Mouse (Mus musculus) midbrain, embryonic 11.5 days (tissue): ENCODE measurements around the gene Spp1. TPM values are rescaled to one million over a fixed set of nuclear protein-coding genes. Genes with fewer than 3 reads are reported as not detected.

ENCODE experiments used
- ATAC-seq: fragments of 200-750 bp; cut with Nextera tagmentation; 2 replicates; pipeline ENCODE4 v1.8.0; 2017; ENCODE audit warnings: moderate TSS enrichment, moderate library complexity; ENCODE audit not compliant: low FRiP score
- DNase-seq: peaks from one replicate; pipeline ENCODE4 v3.0.0; 2015; ENCODE audit warnings: low spot score; ENCODE audit errors: missing footprints
- H3K27ac ChIP-seq: fragments of 300-500 bp; sonication (generic); 2 replicates; pipeline ENCODE4 v1.5.1; 2014; ENCODE audit warnings: low read depth, low read length
- H3K27me3 ChIP-seq: fragments of 300-500 bp; sonication (generic); 2 replicates; pipeline ENCODE4 v1.6.1; 2014; ENCODE audit warnings: mild to moderate bottlenecking, low read length, moderate library complexity, mixed read lengths; ENCODE audit not compliant: control insufficient read depth, insufficient read depth
- H3K36me3 ChIP-seq: fragments of 300-500 bp; sonication (generic); 2 replicates; pipeline ENCODE4 v1.6.1; 2014; ENCODE audit warnings: mild to moderate bottlenecking, low read length, moderate library complexity, mixed read lengths; ENCODE audit not compliant: control insufficient read depth, insufficient read depth
- H3K4me1 ChIP-seq: fragments of 300-500 bp; sonication (generic); 2 replicates; pipeline ENCODE4 v1.6.1; 2014; ENCODE audit warnings: low read length; ENCODE audit not compliant: control insufficient read depth, insufficient read depth
- H3K4me2 ChIP-seq: fragments of 300-500 bp; sonication (generic); 2 replicates; pipeline ENCODE4 v1.6.1; 2014; ENCODE audit warnings: mild to moderate bottlenecking, moderate library complexity
- H3K4me3 ChIP-seq: fragments of 300-500 bp; sonication (generic); 2 replicates; pipeline ENCODE4 v1.5.1; 2014; ENCODE audit warnings: low read depth, low read length
- H3K9ac ChIP-seq: fragments of 300-500 bp; sonication (generic); 2 replicates; pipeline ENCODE4 v1.6.1; 2014; ENCODE audit warnings: low read length
- H3K9me3 ChIP-seq: fragments of 300-500 bp; sonication (generic); 2 replicates; pipeline ENCODE4 v1.6.1; 2016; ENCODE audit warnings: low read length; ENCODE audit not compliant: control insufficient read depth
- whole genome bisulfite sequencing: fragments of 180-500 bp; shearing (Covaris S2); extraction: QIAGEN DNeasy Blood & Tissue Kit; methylation state at CpG from one replicate; pipeline ENCODE4 v1.1.7; 2014; 5-methylcytosine and 5-hydroxymethylcytosine counted together
- polyA plus RNA-seq: library from polyadenylated mRNA; unstranded; fragments of >200 nt; fragmentation: Nextera tagmentation; extraction: Ambion mirVana; gene quantifications from 2 replicates; pipeline ENCODE4 v1.2.1, GENCODE M21; 2014

The Spp1 gene
- polyA plus RNA-seq, 1 experiment from 2014 or later: 6.8 TPM

DNA sequence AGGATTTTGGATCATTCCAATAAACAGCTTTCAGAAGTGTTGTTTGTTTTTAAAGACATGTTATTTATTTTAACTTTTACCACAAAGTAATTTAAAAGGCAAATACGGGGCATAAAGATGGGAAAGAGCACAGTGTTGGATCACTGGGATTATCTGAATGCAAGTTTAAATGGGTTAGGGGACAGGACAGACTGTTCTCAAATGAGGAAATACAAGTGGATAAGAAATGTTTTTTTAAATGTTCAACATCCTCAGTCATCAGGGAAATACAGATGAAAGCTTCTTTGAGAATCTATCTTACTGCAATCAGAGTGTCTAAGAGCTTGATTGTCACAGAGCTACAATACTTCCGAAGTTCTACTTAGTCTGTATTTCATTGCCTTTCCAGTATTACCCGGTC is 32.3 kb upstream of the Spp1 start:
- ATAC-seq: no peak
- H3K4me3 ChIP-seq: no peak overlapping the region
- 71% methylated on average over 3 of the region's 3 CpGs for WGBS
- peaks cover 3% of the 10 kb centered on the region for H3K4me1 ChIP-seq
- H3K4me2 ChIP-seq: no peak overlapping the region
- H3K27me3 ChIP-seq: no peaks in the 10 kb centered on the region
- H3K27ac ChIP-seq: no peak overlapping the region
- H3K36me3 ChIP-seq: no peaks in the 10 kb centered on the region
- no peaks in the 10 kb centered on the region for H3K9me3 ChIP-seq
- peak; percentile 60 for DNase-seq
- no peak overlapping the region for H3K9ac ChIP-seq

GRCm38 (mm10) chr5:104403351-104403750 is 31.6 kb upstream of the Spp1 start:
- ATAC-seq (no peak), DNase-seq (peak; percentile 47)
- Histone ChIP-seq H3K9ac (no peak overlapping the region), H3K36me3 (no peaks in the 10 kb centered on the region), H3K9me3 (no peaks in the 10 kb centered on the region), H3K27me3 (no peaks in the 10 kb centered on the region), H3K4me2 (no peak overlapping the region), H3K4me1 (peaks cover 3% of the 10 kb centered on the region), H3K27ac (no peak overlapping the region), H3K4me3 (no peak overlapping the region)
- 85% methylated on average over 3 of the region's 3 CpGs for WGBS

DNA sequence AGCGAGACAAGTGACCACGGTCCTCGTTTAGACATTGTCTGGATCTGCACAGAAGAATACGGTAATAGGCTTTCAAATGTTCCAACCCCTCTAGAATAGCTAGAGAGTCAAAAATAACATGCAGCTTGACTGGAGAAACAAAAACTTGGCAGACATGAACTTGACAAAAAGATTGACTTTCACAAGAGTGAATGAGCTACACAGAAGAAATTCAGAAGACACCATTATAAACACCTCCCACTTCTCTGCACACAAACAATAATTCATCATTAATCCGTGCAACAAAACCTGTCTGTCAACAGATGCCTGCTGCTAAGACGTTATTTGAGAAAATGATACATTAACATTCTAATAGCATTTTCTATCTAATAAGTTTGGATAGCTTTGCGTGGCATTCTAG is 30.4 kb upstream of the Spp1 start:
- Histone ChIP-seq H3K4me1 (peaks cover 3% of the 10 kb centered on the region), H3K27me3 (no peaks in the 10 kb centered on the region), H3K9ac (no peak overlapping the region), H3K27ac (no peak overlapping the region), H3K4me2 (no peak overlapping the region), H3K4me3 (no peak overlapping the region), H3K9me3 (no peaks in the 10 kb centered on the region), H3K36me3 (no peaks in the 10 kb centered on the region)
- WGBS: 80% methylated on average over 7 of the region's 7 CpGs
- DNase-seq (peak; percentile 59), ATAC-seq (no peak)

DNA sequence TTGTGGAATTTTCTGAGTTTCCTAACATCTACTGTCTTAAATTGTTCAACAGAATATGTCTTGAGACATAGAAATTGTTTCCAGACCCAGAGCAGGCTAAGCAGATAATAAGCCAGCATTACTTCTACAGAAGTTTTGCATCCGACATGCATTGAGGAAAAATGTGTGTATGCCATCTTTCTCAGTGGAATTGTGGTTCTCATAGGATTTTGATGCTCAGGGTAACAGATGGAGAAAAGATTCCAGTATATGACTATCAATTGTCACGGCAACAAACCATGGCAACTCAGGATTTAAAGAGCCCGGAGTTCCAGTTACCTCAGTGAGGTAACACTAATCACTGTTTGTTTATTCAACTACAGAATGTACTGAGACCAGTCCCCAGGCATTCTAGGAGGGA is 29.9 kb upstream of the Spp1 start:
- Histone ChIP-seq H3K9ac (no peak overlapping the region), H3K9me3 (no peaks in the 10 kb centered on the region), H3K4me3 (no peak overlapping the region), H3K27me3 (no peaks in the 10 kb centered on the region), H3K27ac (no peak overlapping the region), H3K36me3 (no peaks in the 10 kb centered on the region), H3K4me2 (no peak overlapping the region), H3K4me1 (peaks cover 3% of the 10 kb centered on the region)
- DNase-seq (peak; percentile 67), ATAC-seq (no peak)
- 79% methylated on average over 3 of the region's 3 CpGs for WGBS

DNA sequence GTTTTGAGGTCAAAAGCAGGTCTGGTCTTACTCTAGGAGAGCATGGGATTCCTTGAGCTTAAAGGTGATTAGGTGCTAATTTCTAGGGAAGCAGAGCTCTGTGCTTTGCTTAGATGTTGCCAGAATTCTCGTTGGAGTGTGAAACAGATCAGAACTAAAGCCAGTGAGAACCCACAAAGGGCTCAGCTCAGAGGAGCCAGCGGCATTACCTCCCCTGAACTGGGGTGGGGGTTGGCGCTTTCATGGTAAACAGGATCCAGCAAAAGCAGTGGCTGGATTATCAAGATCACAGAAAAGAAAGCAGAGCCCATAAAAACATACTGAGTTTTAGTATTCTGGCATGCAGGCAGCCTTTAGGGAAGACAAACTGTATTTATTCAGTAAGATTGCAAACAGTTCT is 28.2 kb upstream of the Spp1 start:
- Histone ChIP-seq H3K4me3 (no peak overlapping the region), H3K9me3 (no peaks in the 10 kb centered on the region), H3K36me3 (no peaks in the 10 kb centered on the region), H3K9ac (no peak overlapping the region), H3K4me1 (peaks cover 3% of the 10 kb centered on the region), H3K4me2 (no peak overlapping the region), H3K27ac (no peak overlapping the region), H3K27me3 (no peaks in the 10 kb centered on the region)
- 12% methylated on average over 3 of the region's 3 CpGs for WGBS
- DNase-seq (no peak), ATAC-seq (no peak)

GRCm38 (mm10) chr5:104407541-104408231 is 27.2 kb upstream of the Spp1 start:
- Histone ChIP-seq H3K4me2 (no peak overlapping the region), H3K9ac (no peak overlapping the region), H3K4me3 (no peak overlapping the region), H3K36me3 (no peaks in the 10 kb centered on the region), H3K27me3 (no peaks in the 10 kb centered on the region), H3K9me3 (no peaks in the 10 kb centered on the region), H3K27ac (no peak overlapping the region), H3K4me1 (peaks cover 3% of the 10 kb centered on the region)
- WGBS: 75% methylated on average over 2 of the region's 2 CpGs
- peak; percentile 66 for DNase-seq
- ATAC-seq: no peak

DNA sequence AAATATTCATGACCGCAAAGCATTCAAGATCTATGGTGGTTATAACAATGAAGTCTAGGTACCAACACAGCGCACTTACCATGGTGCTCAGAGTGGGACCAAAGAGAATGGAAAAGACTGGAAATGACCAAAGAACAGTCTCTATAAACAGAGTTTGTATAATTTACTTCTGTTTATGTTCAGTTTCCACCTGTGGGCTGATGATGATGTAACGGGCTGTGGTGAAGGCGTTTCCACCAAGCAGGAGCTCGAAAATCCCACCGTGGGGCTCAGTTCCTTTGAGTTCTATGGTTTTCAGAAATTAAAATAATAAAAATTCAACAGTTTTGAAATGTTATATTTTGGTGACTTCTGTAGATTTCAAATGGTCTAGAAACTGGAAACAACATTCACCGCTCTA is 26.4 kb upstream of the Spp1 start:
- H3K27me3 ChIP-seq: no peaks in the 10 kb centered on the region
- H3K9me3 ChIP-seq: no peaks in the 10 kb centered on the region

DNA sequence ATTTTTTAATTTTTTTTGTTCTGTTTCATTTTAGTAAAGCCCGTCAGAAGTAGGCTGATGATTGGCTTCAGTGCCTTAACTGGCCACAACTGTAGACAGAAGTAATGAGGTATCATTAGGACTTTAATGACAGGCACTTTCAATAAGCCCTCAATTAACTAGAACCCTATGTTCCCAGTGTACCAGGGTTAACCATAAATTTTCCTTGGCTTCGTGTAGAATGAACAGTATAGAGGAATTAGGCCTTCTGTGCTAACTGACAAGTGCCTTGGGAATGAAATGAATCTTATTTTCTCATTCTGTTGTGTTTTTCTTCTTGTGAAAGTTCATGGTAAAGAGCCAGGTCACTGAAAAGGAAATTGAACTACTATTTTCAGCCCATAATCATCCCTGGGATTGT is 18.9 kb upstream of the Spp1 start:
- H3K4me3 ChIP-seq: no peak overlapping the region
- H3K36me3 ChIP-seq: no peaks in the 10 kb centered on the region
- DNase-seq (no peak), ATAC-seq (no peak)
- no peak overlapping the region for H3K27ac ChIP-seq
- H3K4me2 ChIP-seq: no peak overlapping the region
- H3K27me3 ChIP-seq: no peaks in the 10 kb centered on the region
- WGBS: 79% methylated on average over 2 of the region's 2 CpGs
- H3K9ac ChIP-seq: no peak overlapping the region
- no peaks in the 10 kb centered on the region for H3K9me3 ChIP-seq
- H3K4me1 ChIP-seq: no peaks in the 10 kb centered on the region

More for the DNA sequence above, 26.4 kb upstream of the Spp1 start:
- Histone ChIP-seq H3K9ac (no peak overlapping the region), H3K4me2 (no peak overlapping the region), H3K27ac (no peak overlapping the region), H3K36me3 (no peaks in the 10 kb centered on the region), H3K4me3 (no peak overlapping the region), H3K4me1 (peaks cover 3% of the 10 kb centered on the region)
- ATAC-seq: no peak
- no peak for DNase-seq
- WGBS: 97% methylated on average over 7 of the region's 7 CpGs

DNA sequence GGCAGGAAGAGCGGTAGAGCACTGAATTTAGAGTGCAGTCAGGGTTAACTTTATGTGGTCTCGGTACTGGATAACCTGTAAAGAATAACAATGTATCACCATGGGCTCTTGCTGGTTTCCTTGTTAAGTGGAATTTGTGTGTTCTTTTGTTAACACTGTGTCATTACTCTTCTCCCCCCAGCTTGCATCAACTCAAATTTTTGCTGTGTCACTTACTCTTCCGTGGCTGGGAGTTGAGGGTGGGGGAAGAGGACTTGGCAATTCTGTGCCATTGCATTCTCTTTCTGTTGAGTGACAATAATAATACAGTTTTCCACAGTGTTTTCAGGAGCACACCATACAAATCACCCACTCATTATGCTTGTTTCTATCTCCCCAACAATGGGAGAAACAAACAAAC is 17.9 kb upstream of the Spp1 start:
- Histone ChIP-seq H3K27me3 (no peaks in the 10 kb centered on the region), H3K36me3 (no peaks in the 10 kb centered on the region), H3K4me2 (no peak overlapping the region), H3K9me3 (no peaks in the 10 kb centered on the region), H3K4me3 (no peak overlapping the region), H3K4me1 (no peaks in the 10 kb centered on the region), H3K9ac (no peak overlapping the region), H3K27ac (no peak overlapping the region)
- ATAC-seq (no peak), DNase-seq (no peak)
- WGBS: 77% methylated on average over 3 of the region's 3 CpGs
